Mouse (Mus musculus) erythroblast, adult 5-6 weeks (primary cell): ENCODE measurements around the gene Rint1. TPM values are rescaled to one million over a fixed set of nuclear protein-coding genes. Genes with fewer than 3 reads are reported as not detected.
A peak's percentile ranks its signal among the peaks of the same experiment; 100 is the strongest.
"Not testable (repeated sequence)": the region's sequence is repeated elsewhere in the genome, so short reads cannot be mapped to it uniquely, and the experiment has no call there.

Source experiments
- ATAC-seq: replicated peaks from 2 replicates; pipeline ENCODE4 v1.8.0; 2016; ENCODE audit warnings: moderate number of reproducible peaks, mild to moderate bottlenecking, moderate TSS enrichment, inconsistent platforms; ENCODE audit not compliant: poor library complexity, low FRiP score, severe bottlenecking
- total RNA-seq, 2 experiments: library from RNA; stranded (forward) in 1 of 2; stranded (reverse) in 1 of 2; fragments of 150-400 nt in 1 of 2; fragments of 200-764, 138-1000 nt in 1 of 2; gene quantifications; 2 replicates each; pipeline versions ENCODE4 v1.2.3 to v1.2.4; 2015 to 2017; ENCODE audit warnings: low replicate concordance in 2 of 2

The Rint1 gene
- total RNA-seq, 2 experiments from 2014 or later = 11.3 to 15.7 TPM

DNA sequence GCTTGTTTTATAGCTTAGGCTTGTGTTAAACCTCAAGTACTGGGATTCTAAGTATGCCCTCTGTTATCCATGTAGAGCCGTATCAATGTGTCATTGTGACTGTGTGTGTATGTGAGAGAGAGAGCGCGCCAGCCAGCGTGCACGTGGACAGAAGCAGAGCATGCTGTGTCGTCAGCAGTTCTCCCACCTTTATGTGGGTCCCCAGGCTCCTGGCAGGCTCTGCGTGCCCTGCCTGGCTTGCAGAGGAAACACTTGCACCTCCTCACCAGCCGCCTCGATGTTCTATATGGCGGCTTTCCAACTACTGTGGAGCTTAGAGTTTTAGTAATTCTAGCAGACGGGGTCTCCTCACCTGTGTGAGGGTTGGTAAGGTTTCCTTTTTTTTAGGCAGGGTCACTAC is 34.8 kb downstream of the Rint1 start:
- no peak for ATAC-seq

DNA sequence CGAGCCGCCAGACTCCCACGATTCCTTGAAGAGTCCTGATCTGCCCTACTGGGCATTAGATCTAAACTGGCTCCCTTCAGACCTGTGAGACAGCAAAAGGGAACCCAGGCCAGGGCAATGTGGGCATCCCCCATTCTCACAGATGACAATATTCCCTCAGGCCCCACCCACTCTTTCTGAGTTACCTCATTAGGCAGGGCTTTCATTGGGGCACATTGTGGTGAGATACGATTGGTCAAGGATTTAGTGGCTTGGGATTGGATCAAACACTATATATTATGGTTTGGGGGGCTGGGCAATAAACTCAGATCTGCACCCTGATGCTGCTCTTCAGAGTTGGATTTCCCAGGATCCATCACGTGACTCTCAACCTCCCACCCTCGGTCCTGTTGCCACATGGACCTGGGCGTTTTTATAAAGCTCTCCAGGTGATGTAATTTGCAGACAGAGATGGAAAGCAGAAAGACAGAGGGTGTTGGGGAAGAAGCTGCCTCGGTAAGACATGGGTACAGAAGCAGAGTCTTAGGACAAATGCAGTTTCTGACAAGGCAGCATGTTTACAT is 36.7 kb downstream of the Rint1 start:
- no peak for ATAC-seq

DNA sequence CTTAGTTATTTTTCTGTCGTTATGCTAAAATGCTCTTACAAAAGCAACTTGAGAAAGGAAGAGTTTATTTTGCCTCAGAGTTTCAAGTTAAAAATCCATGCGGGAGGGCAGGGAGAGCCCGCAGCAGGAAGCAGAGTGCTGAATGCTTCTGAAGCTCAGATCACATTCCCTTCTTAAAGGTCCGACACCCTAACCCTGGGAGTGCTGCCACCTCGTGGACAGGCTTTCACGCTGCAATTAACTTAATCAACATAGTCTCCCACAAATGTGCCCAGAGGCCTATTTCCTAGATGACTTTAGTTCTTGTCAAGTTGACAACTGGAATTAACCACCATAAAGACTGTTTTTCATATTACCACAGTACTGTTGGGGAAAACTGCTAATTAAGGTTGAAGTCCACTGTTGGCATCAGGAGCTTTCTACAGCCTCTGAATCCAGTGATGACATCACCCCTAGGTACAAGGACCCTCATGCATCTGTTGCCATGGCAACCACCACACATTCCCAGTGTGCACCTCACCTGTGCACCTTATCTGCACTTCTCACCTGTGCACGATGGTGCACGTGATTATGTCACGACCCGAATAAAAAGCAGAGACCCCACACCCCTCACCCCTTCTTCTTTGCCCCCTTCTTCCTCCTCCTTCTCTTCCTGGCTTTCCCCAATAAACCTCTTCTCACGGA is 39.0 kb downstream of the Rint1 start:
- ATAC-seq = peak; percentile 82

DNA sequence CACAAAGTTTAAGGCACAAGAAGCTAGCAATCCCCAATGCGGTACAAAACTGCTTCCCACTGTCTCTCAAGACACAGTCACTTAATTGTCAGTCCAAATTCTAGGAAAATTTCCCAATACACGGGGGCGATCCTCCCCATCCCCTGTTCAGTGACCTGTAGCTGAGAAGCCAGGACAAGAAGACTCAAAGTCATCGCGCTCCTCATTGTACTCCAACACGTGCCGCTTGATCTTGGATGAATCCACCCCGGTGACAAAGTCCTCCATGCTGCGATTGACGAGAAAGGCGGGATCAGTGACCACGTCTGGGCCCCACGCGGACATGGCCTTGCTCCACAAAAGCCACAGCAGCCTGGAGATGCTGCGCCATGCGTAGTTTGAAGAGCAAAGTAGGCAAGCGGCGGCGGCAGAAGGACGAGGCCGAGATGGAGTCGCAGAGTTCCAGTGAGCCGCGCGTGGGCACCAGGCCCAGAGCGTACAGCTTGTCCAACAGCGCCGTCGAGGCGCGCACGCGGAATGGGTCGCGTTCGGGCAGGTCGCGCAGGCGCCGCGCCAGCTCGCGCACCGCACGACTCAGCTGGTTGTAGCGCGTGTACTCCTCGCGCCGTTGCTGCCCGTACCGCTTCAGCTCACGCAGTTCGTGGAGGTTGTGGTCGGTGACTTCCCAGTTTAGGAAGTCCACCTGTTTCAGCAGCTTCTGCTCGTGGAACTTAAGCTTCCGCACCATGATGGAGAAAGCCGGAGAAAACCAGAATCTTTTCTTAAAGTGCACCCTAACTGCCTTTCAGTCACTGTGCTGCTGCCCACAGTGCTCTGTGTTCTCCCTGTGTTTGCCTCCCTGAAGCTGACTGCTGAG is 43.6 kb downstream of the Rint1 start:
- no peak for ATAC-seq

DNA sequence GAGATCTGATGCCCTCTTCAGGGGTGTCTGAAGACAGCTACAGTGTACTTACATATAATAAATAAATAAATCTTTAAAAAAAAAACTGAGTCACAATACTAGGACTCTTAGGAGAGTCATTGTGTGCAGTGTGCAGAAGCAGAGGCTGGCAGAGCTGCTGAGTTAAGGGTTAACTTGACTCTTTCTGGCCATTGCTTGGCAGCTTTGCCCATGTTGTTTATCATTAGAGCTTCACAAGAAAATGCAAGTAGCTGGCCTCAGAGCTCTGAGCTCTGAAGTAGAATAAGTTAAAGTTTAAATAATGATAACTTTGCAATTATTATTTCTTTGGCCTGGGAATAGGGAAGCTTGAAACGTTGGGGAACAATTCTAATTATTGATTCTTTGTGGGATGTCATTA is 48.2 kb downstream of the Rint1 start:
- not testable (repeated sequence) for ATAC-seq

DNA sequence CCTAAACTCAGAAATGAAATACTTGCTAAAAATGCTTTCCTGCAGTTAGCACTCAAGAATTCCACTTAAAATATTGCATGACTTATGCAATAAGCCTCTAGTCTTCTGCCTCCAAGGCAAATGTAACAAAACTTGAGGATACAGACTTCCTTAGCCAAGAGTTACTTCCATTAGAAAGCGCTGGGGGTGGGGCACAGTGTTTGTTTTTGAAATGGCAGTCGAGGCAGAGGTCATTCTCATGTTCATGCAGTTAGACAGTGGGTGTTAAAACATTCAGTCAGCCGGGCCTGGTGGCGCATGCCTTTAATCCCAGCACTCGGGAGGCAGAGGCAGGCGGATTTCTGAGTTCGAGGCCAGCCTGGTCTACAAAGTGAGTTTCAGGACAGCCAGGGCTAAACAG is 50.6 kb downstream of the Rint1 start:
- no peak for ATAC-seq

DNA sequence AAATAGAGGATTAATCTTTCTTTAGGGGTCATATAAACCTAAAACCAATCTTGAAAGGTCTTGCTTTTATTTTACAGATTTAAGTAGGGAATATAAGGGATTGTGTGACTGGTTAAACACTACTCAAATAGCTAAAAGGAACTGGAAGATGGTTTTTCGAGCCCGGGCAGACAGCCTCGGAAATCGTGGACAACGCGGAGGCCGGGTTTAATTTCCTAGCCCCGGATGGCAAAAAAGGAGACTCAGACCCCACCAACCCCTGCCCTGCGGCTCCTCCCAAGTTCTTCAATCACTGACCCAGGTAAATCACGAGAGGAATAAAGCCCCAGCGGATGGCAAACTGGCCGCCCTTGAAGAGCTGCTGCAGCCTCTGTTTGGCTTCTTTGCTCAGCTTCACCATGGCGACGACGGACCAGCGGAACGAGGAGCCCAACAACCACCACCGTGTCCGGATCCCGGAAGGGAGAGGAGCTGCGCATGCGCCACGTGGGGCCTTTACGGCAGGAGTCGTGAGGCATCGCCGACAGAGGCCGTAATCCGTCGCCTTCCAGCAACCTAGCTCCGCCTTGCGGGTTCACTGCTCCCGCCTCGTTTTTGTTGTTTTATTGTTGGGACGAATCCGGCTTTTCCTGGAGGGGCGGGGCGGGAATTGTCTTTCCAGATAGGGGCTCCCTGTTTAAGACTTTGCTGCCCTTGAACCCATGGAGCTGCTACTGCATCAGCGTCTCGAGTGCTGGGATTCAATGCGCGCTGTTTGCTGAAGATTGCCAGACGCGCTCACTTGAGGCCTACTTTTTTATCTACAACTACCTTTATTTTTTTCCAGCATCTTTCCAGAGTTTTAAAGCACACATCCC is 56.4 kb downstream of the Rint1 start, which contains the start of gene Tomm7:
Gene Tomm7 (minus strand): TSS at position 488 of the 857 bp plus-strand sequence.
- ATAC-seq = peak; percentile 98

DNA sequence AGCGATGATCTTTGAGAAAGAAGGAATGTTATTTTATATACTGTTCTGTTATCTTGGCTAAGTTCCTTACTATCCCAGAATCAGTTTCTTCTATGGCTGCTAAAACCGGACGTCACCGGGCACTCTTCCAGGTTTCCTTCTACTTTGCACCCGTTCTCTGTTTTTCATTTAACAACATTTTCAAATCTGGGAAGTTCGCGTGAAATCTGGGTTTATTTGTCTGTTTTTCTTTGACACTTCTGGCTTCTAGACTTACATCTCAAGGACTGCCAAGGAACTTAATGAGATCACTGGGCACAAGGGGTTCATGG is 57.0 kb downstream of the Rint1 start:
- ATAC-seq = peak; percentile 38

DNA sequence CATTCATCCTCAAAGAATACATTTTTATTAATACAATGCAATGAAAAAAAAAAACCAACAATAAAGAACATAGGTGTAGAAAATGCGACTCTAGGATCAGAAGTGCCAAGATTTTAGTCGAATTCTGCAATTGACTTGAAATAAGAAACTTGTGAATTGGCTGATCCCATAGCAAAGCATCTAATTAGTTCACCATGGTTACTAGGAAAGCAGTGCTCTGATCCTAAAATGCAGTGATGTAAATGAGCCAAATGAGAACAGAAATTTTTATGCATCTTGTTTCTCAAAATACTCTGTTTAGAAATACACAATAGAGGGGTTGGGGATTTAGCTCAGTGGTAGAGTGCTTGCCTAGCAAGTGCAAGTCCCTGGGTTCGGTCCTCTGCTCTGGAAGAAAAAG is 57.6 kb downstream of the Rint1 start:
- no peak for ATAC-seq

DNA sequence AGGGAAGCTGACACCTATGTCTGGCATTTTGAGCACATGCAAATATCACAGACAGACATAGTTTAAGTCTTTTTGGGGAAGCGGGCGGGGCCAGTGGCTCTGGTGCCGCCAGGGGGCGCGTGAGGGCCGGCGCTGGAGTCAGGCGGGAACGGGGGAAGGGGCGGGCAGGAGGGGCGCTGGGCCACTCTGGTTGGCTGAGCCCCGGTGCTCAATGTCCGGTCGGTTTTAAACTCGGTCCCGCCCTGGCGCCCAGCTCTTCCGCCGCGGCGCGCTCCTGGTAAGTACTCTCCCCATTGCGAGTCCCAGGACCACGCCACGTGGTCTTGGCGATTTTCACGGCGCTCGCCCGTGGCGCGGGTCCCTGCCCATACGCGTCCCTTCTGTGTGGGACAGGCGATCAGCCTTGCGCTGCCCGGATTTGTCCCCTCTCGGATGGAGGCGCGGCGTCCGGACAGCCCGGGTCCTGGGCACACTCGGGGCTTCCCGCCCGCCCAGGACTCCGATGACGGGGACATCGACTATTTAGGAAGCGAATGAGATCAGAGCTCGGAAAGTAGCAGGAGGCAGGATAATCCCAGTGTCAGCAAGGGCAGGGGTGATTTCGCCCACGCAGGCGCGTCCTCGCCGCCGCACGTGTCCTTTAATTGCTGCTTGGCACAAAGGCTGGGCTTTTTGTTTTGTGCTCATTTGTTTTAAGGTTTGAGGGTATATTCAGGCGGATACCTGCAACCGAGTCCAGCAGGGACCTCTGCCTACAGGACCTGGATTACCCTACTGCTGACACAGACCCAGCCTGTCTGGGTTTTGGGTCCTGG is 63.0 kb downstream of the Rint1 start:
- peak; percentile 83 for ATAC-seq

DNA sequence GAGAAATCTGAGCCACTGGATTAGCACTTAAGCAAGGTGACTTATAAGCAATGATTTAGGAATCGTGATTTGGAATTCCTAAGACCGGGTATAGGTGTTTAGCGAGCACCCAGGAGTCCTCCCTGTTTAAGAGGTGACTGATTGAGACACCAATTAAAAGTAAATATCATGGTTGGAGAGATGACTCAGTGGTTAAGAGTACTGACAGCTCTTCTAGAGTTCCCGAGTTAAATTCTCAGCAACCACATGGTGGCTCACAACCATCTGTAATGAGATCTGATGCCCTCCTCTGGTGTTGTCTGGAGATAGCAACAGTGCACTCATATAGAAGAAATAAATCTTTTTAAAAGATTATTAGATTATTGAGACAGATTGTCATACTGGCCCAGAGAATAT is 63.6 kb downstream of the Rint1 start:
- ATAC-seq = not testable (repeated sequence)

DNA sequence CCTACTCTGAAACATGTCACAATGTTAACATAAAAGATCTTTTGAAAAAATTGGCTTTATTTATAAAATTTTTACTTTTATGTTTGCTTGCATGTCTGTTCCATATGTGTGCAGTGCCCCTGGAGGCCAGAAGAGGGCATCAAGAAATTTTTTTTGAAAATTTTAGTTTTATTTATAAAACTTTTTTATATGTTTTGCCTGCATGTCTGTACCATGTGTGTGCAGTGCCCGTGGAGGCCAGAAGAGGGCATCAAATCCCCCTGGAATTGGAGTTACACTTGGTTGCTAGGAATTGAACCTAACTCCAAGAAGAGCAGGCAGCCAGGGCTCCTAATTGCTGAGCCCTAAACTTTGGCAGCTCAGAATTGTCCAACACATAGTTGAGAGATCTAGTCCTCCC is 65.4 kb downstream of the Rint1 start:
- ATAC-seq = not testable (repeated sequence)

DNA sequence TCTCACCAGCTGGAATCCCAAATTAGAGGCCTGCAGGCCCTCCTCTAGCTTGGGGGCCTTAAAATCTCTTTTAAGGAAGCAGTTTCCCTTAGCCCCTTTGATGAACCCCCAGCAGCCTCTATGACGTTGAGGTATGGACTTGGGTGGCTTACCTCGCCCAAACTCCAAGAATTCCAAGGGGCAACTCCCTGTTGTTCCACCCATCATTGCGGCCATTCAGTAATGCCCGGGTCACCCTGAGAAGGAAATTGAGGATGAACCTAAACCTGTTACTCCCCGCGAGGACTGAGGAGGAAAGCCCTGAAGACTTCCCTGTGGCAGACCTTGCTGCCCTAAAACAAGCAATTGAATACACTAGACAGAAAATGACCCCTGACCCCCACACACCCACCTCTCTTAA is 68.0 kb downstream of the Rint1 start:
- no peak for ATAC-seq

DNA sequence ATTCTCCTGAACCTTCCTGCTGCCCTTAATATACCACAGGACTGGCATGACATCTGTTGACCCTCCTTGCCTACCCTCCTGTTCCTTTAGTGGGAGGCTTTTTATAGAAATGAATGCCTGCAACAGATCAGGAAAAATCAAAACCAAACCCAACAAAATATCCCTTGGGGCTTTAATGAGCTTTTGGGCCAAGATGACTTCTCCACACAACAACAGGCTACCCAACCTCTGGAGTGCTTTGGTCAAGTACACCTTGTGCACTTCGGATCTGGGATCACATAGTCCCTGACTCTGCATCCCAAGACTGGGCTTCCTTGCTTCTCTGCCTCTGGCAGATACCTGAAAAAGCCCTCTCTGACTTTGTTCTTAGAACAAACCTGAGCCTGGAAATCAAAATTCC is 68.7 kb downstream of the Rint1 start:
- no peak for ATAC-seq

DNA sequence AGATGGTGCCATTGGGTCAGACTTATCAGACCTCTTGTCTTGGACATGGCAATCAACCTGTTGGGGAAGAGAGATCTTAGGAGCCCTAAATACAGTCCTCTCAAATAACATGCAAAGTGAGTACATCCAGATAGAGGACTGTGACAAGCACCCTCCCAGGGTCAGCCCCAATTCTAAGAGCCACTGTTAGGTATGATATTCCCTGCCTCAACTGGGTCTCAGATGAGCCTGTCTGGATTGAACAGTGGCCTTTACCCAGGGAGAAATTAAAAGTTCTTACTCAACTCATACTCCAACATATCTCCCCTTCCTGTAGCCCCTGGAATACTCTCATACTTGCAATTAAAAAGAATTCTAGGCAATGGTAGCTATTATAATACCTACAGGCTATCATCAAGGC is 69.7 kb downstream of the Rint1 start:
- ATAC-seq = no peak

DNA sequence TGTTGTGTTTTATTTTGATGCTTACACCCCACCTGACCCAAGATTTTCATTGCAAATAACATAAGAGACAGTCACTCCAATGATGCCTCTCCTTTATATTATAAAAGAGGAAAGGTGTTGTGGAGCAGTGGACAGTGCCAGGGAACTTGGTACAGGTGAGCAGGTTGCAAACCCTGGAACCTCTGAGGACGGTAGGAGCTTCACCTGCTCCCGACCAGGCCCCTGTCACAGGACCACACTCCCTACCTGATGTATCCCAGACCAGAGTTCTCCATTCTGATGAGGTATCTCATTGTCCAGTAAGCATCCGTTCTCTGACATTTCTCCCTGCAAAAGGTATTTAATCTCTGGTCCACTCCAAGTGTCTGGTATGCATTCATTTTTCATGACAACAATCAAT is 70.5 kb downstream of the Rint1 start:
- ATAC-seq = no peak

DNA sequence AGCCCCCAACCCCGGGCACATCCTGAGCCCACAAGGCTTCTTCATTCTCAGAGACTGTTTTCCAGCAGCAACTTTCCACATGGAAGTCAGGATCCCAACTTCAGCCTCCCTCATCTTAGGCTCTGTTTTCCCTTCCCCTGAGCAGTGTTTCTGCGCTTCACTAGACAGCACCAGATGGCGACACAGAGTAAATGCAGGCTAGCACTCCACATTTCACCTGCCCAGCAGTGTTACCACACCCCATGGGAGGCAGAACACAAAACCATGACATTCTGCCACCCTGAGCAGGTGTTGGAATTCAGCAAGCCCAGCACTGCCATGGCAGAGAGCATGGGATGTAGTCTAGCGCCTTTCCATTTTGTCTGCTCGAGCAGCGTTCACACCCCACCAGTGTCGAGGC is 71.1 kb downstream of the Rint1 start:
- ATAC-seq = no peak

DNA sequence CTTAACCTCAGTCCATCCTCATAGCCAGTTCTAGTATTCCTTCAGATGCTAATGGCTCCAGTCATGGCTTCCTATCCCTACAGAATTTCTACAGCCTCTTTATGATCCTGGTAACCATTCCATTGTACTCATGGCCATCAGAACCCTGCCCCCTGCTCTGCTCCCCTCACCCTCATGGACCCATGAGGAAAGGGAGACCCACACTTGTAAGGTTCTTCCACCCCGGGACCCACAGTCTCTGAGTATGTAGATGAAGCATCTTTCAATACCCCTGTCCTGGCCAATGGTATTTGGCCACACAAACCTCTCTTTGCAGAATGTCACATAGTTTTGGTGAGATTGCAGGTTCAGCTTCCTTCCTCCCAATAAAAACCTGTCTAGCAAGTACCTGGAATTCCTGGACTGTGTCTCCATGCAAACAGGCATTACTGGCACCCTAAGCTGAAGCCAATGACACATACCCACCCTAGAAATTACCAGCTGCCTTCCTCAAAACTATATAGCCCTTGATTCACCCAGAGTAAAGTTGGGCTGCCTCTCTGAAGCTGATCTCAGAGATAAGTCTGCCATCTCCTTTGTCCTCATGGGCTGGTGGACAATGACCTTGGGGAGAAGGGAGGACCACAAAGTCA is 71.7 kb downstream of the Rint1 start:
- no peak for ATAC-seq

DNA sequence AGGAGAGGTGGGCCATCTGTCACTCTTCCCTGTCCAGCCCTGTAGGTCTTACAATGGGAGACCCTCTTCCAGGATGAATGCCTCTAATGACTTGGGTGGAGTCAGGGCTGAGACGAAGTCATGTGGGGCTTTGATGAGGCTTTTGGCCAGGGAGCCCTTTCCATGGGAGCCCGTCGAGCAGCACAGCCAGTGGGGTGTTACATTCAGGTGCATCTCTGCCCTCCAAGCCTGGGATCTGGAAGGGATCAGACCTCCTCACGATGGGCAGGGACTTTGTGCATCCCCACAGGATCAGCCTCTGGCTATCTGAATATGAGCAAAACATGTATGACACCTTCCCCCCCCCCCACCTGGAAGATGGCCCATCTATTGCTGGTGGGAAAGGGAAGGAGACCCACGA is 72.4 kb downstream of the Rint1 start:
- ATAC-seq = no peak
